Mouse (Mus musculus) CH12.LX (cell line): ENCODE measurements around the gene Ifngr2. TPM values are rescaled to one million over a fixed set of nuclear protein-coding genes. Genes with fewer than 3 reads are reported as not detected.
A peak's percentile ranks its signal among the peaks of the same experiment; 100 is the strongest.

ENCODE experiments used
- DNase-seq: peaks from one replicate; pipeline ENCODE4 v3.0.0-alpha.2; 2013; ENCODE audit errors: extremely low read depth
- H3K27ac ChIP-seq: 2 replicates; pipeline ENCODE4 v1.5.1; 2012; ENCODE audit warnings: low read depth, mild to moderate bottlenecking, control low read depth, moderate library complexity; ENCODE audit not compliant: insufficient read depth
- H3K27me3 ChIP-seq: replicated peaks from 2 replicates; pipeline ENCODE3; 2012; ENCODE audit warnings: inconsistent platforms
- H3K36me3 ChIP-seq, 2 experiments: replicated peaks in 1 of 2; 2 replicates each; pipeline versions ENCODE3 to v1.6.1; 2012; ENCODE audit warnings: inconsistent platforms in 1 of 2, low read length in 1 of 2, mild to moderate bottlenecking in 1 of 2, mixed read lengths in 1 of 2, moderate library complexity in 1 of 2; ENCODE audit not compliant: control insufficient read depth in 1 of 2, insufficient read depth in 1 of 2
- H3K4me1 ChIP-seq, 2 experiments: 2 replicates each; pipeline ENCODE4 v1.6.1; 2012; ENCODE audit warnings: inconsistent platforms in 1 of 2, moderate library complexity in 1 of 2; ENCODE audit not compliant: insufficient read depth in 2 of 2, control insufficient read depth in 1 of 2
- H3K4me2 ChIP-seq: 2 replicates; pipeline ENCODE4 v1.6.1; 2012; ENCODE audit warnings: low read depth, mild to moderate bottlenecking, control low read depth; ENCODE audit not compliant: poor library complexity, insufficient read depth, severe bottlenecking
- H3K4me3 ChIP-seq, 3 experiments: fragments of 150-350 bp in 1 of 3; sonication (generic) in 1 of 3; replicated peaks in 1 of 3; 2 replicates each; pipeline versions ENCODE3 to v1.5.1; 2011 to 2012; ENCODE audit warnings: low read depth in 2 of 3, low read length in 2 of 3, mild to moderate bottlenecking in 2 of 3, moderate library complexity in 2 of 3, control low read depth in 1 of 3, improper control_type of control experiment in 1 of 3, inconsistent platforms in 1 of 3, mixed read lengths in 1 of 3; ENCODE audit not compliant: poor library complexity in 1 of 3
- H3K79me2 ChIP-seq: replicated peaks from 2 replicates; pipeline ENCODE4 v1.6.1; 2012; ENCODE audit warnings: mild to moderate bottlenecking, moderate library complexity; ENCODE audit not compliant: control insufficient read depth, poor library complexity, insufficient read depth, severe bottlenecking; ENCODE audit errors: extremely low read depth
- H3K9ac ChIP-seq: 2 replicates; pipeline ENCODE4 v1.6.1; 2012; ENCODE audit warnings: low read depth, mild to moderate bottlenecking, control low read depth, moderate library complexity; ENCODE audit not compliant: insufficient read depth
- H3K9me3 ChIP-seq: replicated peaks from 2 replicates; pipeline ENCODE3; 2012; ENCODE audit warnings: low read length, inconsistent platforms, mixed read lengths
- BHLHE40 ChIP-seq: IDR thresholded peaks from 2 replicates; pipeline ENCODE4 v1.6.1; 2011; ENCODE audit warnings: mild to moderate bottlenecking, low read depth, low read length, improper control_type of control experiment
- CHD1 ChIP-seq: IDR thresholded peaks from 2 replicates; pipeline ENCODE4 v1.6.1; 2012; ENCODE audit warnings: low read depth, low read length, improper control_type of control experiment, inconsistent platforms
- CHD2 ChIP-seq: IDR thresholded peaks from 2 replicates; pipeline ENCODE4 v1.6.1; 2011; ENCODE audit warnings: low read length, improper control_type of control experiment
- E2F4 ChIP-seq: IDR thresholded peaks from 2 replicates; pipeline ENCODE4 v1.6.1; 2011; ENCODE audit warnings: low read depth, low read length, improper control_type of control experiment; ENCODE audit not compliant: insufficient replicate concordance
- EP300 ChIP-seq: IDR thresholded peaks from 2 replicates; pipeline ENCODE4 v1.6.1; 2011; ENCODE audit warnings: low read length, improper control_type of control experiment
- ETS1 ChIP-seq: conservative IDR thresholded peaks from 2 replicates; pipeline ENCODE4 v1.6.1; 2012; ENCODE audit warnings: low read depth, mild to moderate bottlenecking, inconsistent platforms, low read length, improper control_type of control experiment, moderate library complexity
- GABPA ChIP-seq: IDR thresholded peaks from 2 replicates; pipeline ENCODE4 v1.6.1; 2012; ENCODE audit warnings: low read depth, low read length, improper control_type of control experiment, inconsistent platforms; ENCODE audit not compliant: insufficient replicate concordance
- IRF4 ChIP-seq: IDR thresholded peaks from 2 replicates; pipeline ENCODE4 v1.6.1; 2014; ENCODE audit warnings: low read depth, mild to moderate bottlenecking, inconsistent platforms, low read length, improper control_type of control experiment
- JUN ChIP-seq: IDR thresholded peaks from 2 replicates; pipeline ENCODE4 v1.6.1; 2011; ENCODE audit warnings: low read depth, mild to moderate bottlenecking, low read length, improper control_type of control experiment, moderate library complexity; ENCODE audit not compliant: insufficient read depth
- JUND ChIP-seq: conservative IDR thresholded peaks from 2 replicates; pipeline ENCODE4 v1.6.1; 2011; ENCODE audit warnings: low read depth, low read length, improper control_type of control experiment
- MAFK ChIP-seq: IDR thresholded peaks from 2 replicates; pipeline ENCODE4 v1.6.1; 2011; ENCODE audit warnings: low read length, improper control_type of control experiment; ENCODE audit not compliant: insufficient replicate concordance
- MEF2A ChIP-seq: IDR thresholded peaks from 2 replicates; pipeline ENCODE4 v1.6.1; 2014; ENCODE audit warnings: low read depth, mild to moderate bottlenecking, inconsistent platforms, low read length, improper control_type of control experiment, borderline replicate concordance
- MXI1 ChIP-seq: IDR thresholded peaks from 2 replicates; pipeline ENCODE4 v1.6.1; 2011; ENCODE audit warnings: mild to moderate bottlenecking, low read depth, low read length, improper control_type of control experiment
- NRF1 ChIP-seq: IDR thresholded peaks from 2 replicates; pipeline ENCODE4 v1.6.1; 2014; ENCODE audit warnings: low read depth, mild to moderate bottlenecking, inconsistent platforms, low read length, improper control_type of control experiment, moderate library complexity
- PAX5 ChIP-seq: IDR thresholded peaks from 2 replicates; pipeline ENCODE4 v1.6.1; 2012; ENCODE audit warnings: low read length, inconsistent platforms, mixed read lengths
- POLR2AphosphoS2 ChIP-seq: IDR thresholded peaks from 2 replicates; pipeline ENCODE4 v1.6.1; 2011; ENCODE audit warnings: low read depth, low read length, improper control_type of control experiment
- RAD21 ChIP-seq: IDR thresholded peaks from 2 replicates; pipeline ENCODE4 v1.6.1; 2011; ENCODE audit warnings: low read depth, mild to moderate bottlenecking, low read length, improper control_type of control experiment, moderate library complexity
- RCOR1 ChIP-seq: conservative IDR thresholded peaks from 2 replicates; pipeline ENCODE4 v1.6.1; 2012; ENCODE audit warnings: low read depth, mild to moderate bottlenecking, inconsistent platforms, low read length, improper control_type of control experiment
- TBP ChIP-seq: conservative IDR thresholded peaks from 2 replicates; pipeline ENCODE4 v1.6.1; 2011; ENCODE audit warnings: low read depth, low read length, improper control_type of control experiment
- TCF12 ChIP-seq: IDR thresholded peaks from 2 replicates; pipeline ENCODE4 v1.6.1; 2014; ENCODE audit warnings: low read depth, mild to moderate bottlenecking, inconsistent platforms, low read length, improper control_type of control experiment
- UBTF ChIP-seq: IDR thresholded peaks from 2 replicates; pipeline ENCODE4 v1.6.1; 2012; ENCODE audit warnings: low read depth, mild to moderate bottlenecking, inconsistent platforms, low read length, improper control_type of control experiment, moderate library complexity
- USF1 ChIP-seq: IDR thresholded peaks from 2 replicates; pipeline ENCODE4 v1.6.1; 2014; ENCODE audit warnings: low read depth, mild to moderate bottlenecking, inconsistent platforms, low read length, improper control_type of control experiment
- USF2 ChIP-seq: conservative IDR thresholded peaks from 2 replicates; pipeline ENCODE4 v1.6.1; 2011; ENCODE audit warnings: low read depth, low read length, improper control_type of control experiment
- ZC3H11A ChIP-seq: IDR thresholded peaks from 2 replicates; pipeline ENCODE4 v1.6.1; 2012; ENCODE audit warnings: low read depth, mild to moderate bottlenecking, inconsistent platforms, low read length, improper control_type of control experiment
- ZKSCAN1 ChIP-seq: IDR thresholded peaks from 2 replicates; pipeline ENCODE4 v1.6.1; 2012; ENCODE audit warnings: low read depth, inconsistent platforms, low read length, improper control_type of control experiment, borderline replicate concordance
- ZMIZ1 ChIP-seq: IDR thresholded peaks from 2 replicates; pipeline ENCODE4 v1.6.1; 2012; ENCODE audit warnings: low read depth, mild to moderate bottlenecking, inconsistent platforms, low read length, improper control_type of control experiment
- ZNF384 ChIP-seq: IDR thresholded peaks from 2 replicates; pipeline ENCODE4 v1.6.1; 2012; ENCODE audit warnings: low read depth, low read length, improper control_type of control experiment, inconsistent platforms
- dilution Hi-C: fragments of 300-500 bp; cut with MboI; formaldehyde crosslinking; loops from 2 replicates; pipeline ENCODE4 v1.14.3; 2020; ENCODE audit warnings: low sequenced_read_pairs; ENCODE audit not compliant: extremely low pct_unique_long_range_greater_than_20kb, extremely low pct_ligation_motif_present
- in situ Hi-C: fragments of 300-500 bp; cut with MboI; formaldehyde crosslinking; loops from 3 replicates; pipeline ENCODE4 v1.14.3; 2019; ENCODE audit warnings: low sequenced_read_pairs, low pct_ligation_motif_present, low pct_unique_long_range_greater_than_20kb, mixed read lengths
- polyA plus RNA-seq: library from polyadenylated mRNA; unstranded; fragments of >175 nt; gene quantifications from 2 replicates; pipeline ENCODE4 v1.2.1, GENCODE M21; 2012; ENCODE audit warnings: low read depth; ENCODE audit not compliant: insufficient read length
- total RNA-seq, 2 experiments: library from RNA; depleted of rRNA; stranded (reverse); fragments of 300-350 nt in 1 of 2; fragments of >200 nt in 1 of 2; gene quantifications; 2 replicates each; pipeline ENCODE4 v1.2.3; 2012 to 2014

Gene Ifngr2
- total and polyA plus RNA-seq, 3 experiments, result 29.6 to 39.2 (median 36.1) TPM

DNA sequence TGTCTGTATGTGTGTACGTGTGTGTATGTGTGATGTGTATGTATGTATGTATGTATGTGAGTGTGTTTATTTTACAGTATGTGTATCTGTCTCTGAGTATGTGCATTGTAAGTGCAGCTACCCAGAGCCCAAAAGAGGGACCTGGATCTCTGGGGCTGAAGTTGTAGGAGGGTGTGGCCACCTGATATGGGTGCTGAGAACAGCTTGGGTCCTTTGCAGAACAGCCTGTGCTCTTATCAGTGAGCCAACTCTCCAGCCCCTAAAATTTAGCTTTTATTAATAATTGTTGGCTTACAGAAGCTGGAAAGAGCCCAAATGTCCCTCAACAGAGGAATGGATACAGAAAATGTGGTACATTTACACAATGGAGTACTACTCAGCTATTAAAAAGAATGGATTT lies 3.3 kb upstream of the Ifngr2 start:
- H3K4me3 ChIP-seq, result no peak overlapping the region
- dilution Hi-C loops, result no loop called here
- H3K27me3 ChIP-seq, result no peaks in the 10 kb centered on the region
- no peaks in the 10 kb centered on the region for H3K9me3 ChIP-seq
- peaks cover 15% of the 10 kb centered on the region for H3K79me2 ChIP-seq
- no peak overlapping the region for H3K27ac ChIP-seq
- in situ Hi-C loops, result no loop called here
- H3K4me1 ChIP-seq, result peaks cover 12 to 44% of the 10 kb centered on the region in 2 experiments
- no peak for DNase-seq
- no peak overlapping the region for H3K4me2 ChIP-seq
- H3K36me3 ChIP-seq, result no peaks in the 10 kb centered on the region
- H3K9ac ChIP-seq, result no peak overlapping the region
- no peak for TF ChIP-seq ZKSCAN1
- TF ChIP-seq UBTF, result no peak
- TF ChIP-seq GABPA, result no peak
- TF ChIP-seq CHD1, result no peak
- TF ChIP-seq RCOR1, result no peak
- no peak for TF ChIP-seq USF1
- TF ChIP-seq JUND, result no peak
- TF ChIP-seq E2F4, result no peak
- no peak for TF ChIP-seq ETS1
- no peak for TF ChIP-seq USF2
- TF ChIP-seq POLR2AphosphoS2, result no peak
- no peak for TF ChIP-seq PAX5
- no peak for TF ChIP-seq JUN
- TF ChIP-seq ZNF384, result no peak
- TF ChIP-seq TBP, result no peak
- TF ChIP-seq CHD2, result no peak
- TF ChIP-seq IRF4, result no peak
- TF ChIP-seq BHLHE40, result no peak
- no peak for TF ChIP-seq NRF1

DNA sequence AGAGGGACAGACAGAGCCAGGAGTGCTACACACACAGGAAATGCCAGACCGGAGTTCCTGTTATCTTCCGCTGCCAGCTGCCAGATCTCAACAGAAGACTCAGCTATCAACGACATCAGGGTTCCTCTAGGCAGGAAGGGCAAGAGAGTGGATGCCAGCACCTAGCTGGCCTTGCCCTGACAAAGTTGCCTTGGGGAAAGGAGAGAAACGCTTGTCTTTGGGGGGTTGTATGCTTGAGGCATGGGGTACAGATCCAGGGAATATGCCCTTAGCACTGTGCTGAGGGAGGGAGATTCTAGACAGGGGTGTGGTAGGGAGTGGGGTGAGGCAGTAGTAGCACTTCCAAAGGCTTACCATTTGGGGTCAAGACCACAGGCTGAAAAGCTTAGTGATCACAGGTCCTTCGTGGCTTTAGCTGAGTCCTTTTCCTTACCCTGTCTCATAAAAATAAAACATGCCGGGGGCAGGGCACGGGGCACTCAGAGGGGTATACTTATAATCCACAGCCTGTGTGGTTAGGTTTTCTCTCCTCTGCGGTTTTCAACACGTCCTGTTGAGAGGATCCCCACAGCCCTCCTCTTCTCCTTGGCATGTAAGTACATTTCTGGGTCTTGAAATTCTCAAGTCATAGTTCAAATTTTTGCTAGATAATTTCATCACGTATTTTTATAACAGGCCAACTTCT lies 1.1 kb upstream of the Ifngr2 start:
- H3K4me3 ChIP-seq, result peak overlapping the region; percentile 3 to 85 (median 34)
- no peaks in the 10 kb centered on the region for H3K27me3 ChIP-seq
- TF ChIP-seq TCF12 (0 out of 2 replicates have a peak, but pooled peaks have one; percentile 29), EP300 (0 out of 2 replicates have a peak, but pooled peaks have one; percentile 27), RAD21 (no peak), MAFK (no peak), CHD1 (no peak), USF2 (no peak), ZNF384 (no peak), CHD2 (peak; percentile 5; the same call in 1 of the 2 replicates), MXI1 (no peak), USF1 (no peak), ZMIZ1 (0 out of 2 replicates have a peak, but pooled peaks have one; percentile 38), MEF2A (peak; percentile 43; the same call in 1 of the 2 replicates), IRF4 (no peak), ZC3H11A (no peak), BHLHE40 (peak; percentile 31; the same call in 1 of the 2 replicates)
- peak overlapping the region; percentile 85 for H3K27ac ChIP-seq
- no peaks in the 10 kb centered on the region for H3K9me3 ChIP-seq
- in situ Hi-C loops (no loop called here), dilution Hi-C loops (no loop called here)
- peaks cover 16 to 46% of the 10 kb centered on the region in 2 experiments for H3K4me1 ChIP-seq
- H3K79me2 ChIP-seq, result peaks cover 34% of the 10 kb centered on the region
- peaks cover 0 to 6% of the 10 kb centered on the region in 2 experiments for H3K36me3 ChIP-seq
- H3K4me2 ChIP-seq, result peak overlapping the region; percentile 62
- no peak for DNase-seq
- peak overlapping the region; percentile 94 for H3K9ac ChIP-seq
